Mouse (Mus musculus) liver, adult 2 months (tissue): ENCODE data around the gene Naaladl2. TPM values are rescaled to one million over a fixed set of nuclear protein-coding genes. Genes with fewer than 3 reads are reported as not detected.

Experiments used
- DNase-seq: peaks from one replicate; pipeline ENCODE4 v3.0.0-alpha.2; 2011; ENCODE audit warnings: low read depth, low spot score; ENCODE audit errors: extremely low read depth
- H3K27ac ChIP-seq: fragments of 200-500 bp; replicated peaks from 2 replicates; pipeline ENCODE4 v1.5.1; 2012; ENCODE audit warnings: low read depth, mild to moderate bottlenecking, control low read depth, inconsistent platforms, low read length; ENCODE audit not compliant: insufficient read depth
- H3K27me3 ChIP-seq: fragments of 200-500 bp; 2 replicates; pipeline ENCODE4 v1.6.1; 2012; ENCODE audit warnings: mild to moderate bottlenecking, moderate library complexity, low read length, inconsistent platforms; ENCODE audit not compliant: control insufficient read depth, insufficient read depth
- H3K36me3 ChIP-seq: fragments of 200-500 bp; 2 replicates; pipeline ENCODE4 v1.6.1; 2012; ENCODE audit warnings: low read length, inconsistent platforms; ENCODE audit not compliant: control insufficient read depth, insufficient read depth
- H3K4me1 ChIP-seq: fragments of 200-500 bp; 2 replicates; pipeline ENCODE4 v1.6.1; 2011; ENCODE audit warnings: low read length; ENCODE audit not compliant: control insufficient read depth, insufficient read depth
- H3K4me3 ChIP-seq: fragments of 200-500 bp; 2 replicates; pipeline ENCODE4 v1.5.1; 2011; ENCODE audit warnings: low read depth, mild to moderate bottlenecking, control low read depth, low read length, moderate library complexity; ENCODE audit not compliant: insufficient read depth
- H3K79me2 ChIP-seq: fragments of 200-500 bp; 2 replicates; pipeline ENCODE4 v1.6.1; 2012; ENCODE audit warnings: inconsistent platforms, mild to moderate bottlenecking, low read length, moderate library complexity; ENCODE audit not compliant: control insufficient read depth, insufficient read depth
- H3K9ac ChIP-seq: fragments of 200-500 bp; 2 replicates; pipeline ENCODE4 v1.6.1; 2012; ENCODE audit warnings: low read depth, mild to moderate bottlenecking, control low read depth, inconsistent platforms, low read length
- CTCF ChIP-seq: fragments of 200-500 bp; IDR thresholded peaks from 2 replicates; pipeline ENCODE4 v1.5.1; 2011; ENCODE audit warnings: low read depth, low read length, control low read depth
- POLR2A ChIP-seq: fragments of 200-500 bp; IDR thresholded peaks from 2 replicates; pipeline ENCODE4 v1.6.1; 2011; ENCODE audit warnings: low read length, control low read depth; ENCODE audit not compliant: insufficient read depth; ENCODE audit errors: extremely low read depth
- WGBS: fragments of 180-500 bp; shearing (Covaris S2); methylation state at CpG from one replicate; pipeline ENCODE4 v1.1.7; 2018; 5-methylcytosine and 5-hydroxymethylcytosine counted together
- polyA plus RNA-seq: library from polyadenylated mRNA; depleted of rRNA; stranded (reverse); fragments of >200 nt; gene quantifications from 2 replicates; pipeline ENCODE4 v1.2.3, GENCODE M21; 2012
- total RNA-seq: library from RNA; depleted of rRNA; stranded (reverse); fragments of >200 nt; gene quantifications from 2 replicates; pipeline ENCODE4 v1.2.3, GENCODE M21; 2014

Gene Naaladl2
- total and polyA plus RNA-seq, 2 experiments = 0.31 to 6.9 TPM

GRCm38 (mm10) chr3:25075785-25076184 is 68.3 kb downstream of the Naaladl2 start:
- Histone ChIP-seq H3K79me2 (no peaks in the 10 kb centered on the region), H3K9ac (no peak overlapping the region), H3K4me3 (no peak overlapping the region), H3K27ac (no peak overlapping the region), H3K36me3 (no peaks in the 10 kb centered on the region), H3K4me1 (no peaks in the 10 kb centered on the region), H3K27me3 (no peaks in the 10 kb centered on the region)
- WGBS = 79% methylated on average over 1 of the region's 1 CpGs
- no peak for DNase-seq
- TF ChIP-seq CTCF (no peak), POLR2A (no peak)

GRCm38 (mm10) chr3:25074266-25074665 is 69.8 kb downstream of the Naaladl2 start:
- TF ChIP-seq POLR2A (no peak), CTCF (no peak)
- Histone ChIP-seq H3K27ac (no peak overlapping the region), H3K79me2 (no peaks in the 10 kb centered on the region), H3K36me3 (no peaks in the 10 kb centered on the region), H3K9ac (no peak overlapping the region), H3K4me1 (no peaks in the 10 kb centered on the region), H3K4me3 (no peak overlapping the region), H3K27me3 (no peaks in the 10 kb centered on the region)
- DNase-seq = no peak
- WGBS = 77% methylated on average over 4 of the region's 4 CpGs

GRCm38 (mm10) chr3:25073821-25074220 is 70.2 kb downstream of the Naaladl2 start:
- Histone ChIP-seq H3K36me3 (no peaks in the 10 kb centered on the region), H3K4me1 (no peaks in the 10 kb centered on the region), H3K27me3 (no peaks in the 10 kb centered on the region), H3K4me3 (no peak overlapping the region), H3K9ac (no peak overlapping the region), H3K27ac (no peak overlapping the region), H3K79me2 (no peaks in the 10 kb centered on the region)
- WGBS = 87% methylated on average over 6 of the region's 6 CpGs
- TF ChIP-seq CTCF = no peak
- TF ChIP-seq POLR2A = no peak
- no peak for DNase-seq

- TF ChIP-seq CTCF = no peak
- no peak overlapping the region for H3K27ac ChIP-seq
- H3K4me1 ChIP-seq = no peaks in the 10 kb centered on the region
- no peaks in the 10 kb centered on the region for H3K27me3 ChIP-seq
- no peaks in the 10 kb centered on the region for H3K79me2 ChIP-seq
- no peak overlapping the region for H3K4me3 ChIP-seq
- no peaks in the 10 kb centered on the region for H3K36me3 ChIP-seq
- WGBS = 40% methylated on average over 4 of the region's 4 CpGs
- H3K9ac ChIP-seq = no peak overlapping the region
- DNase-seq = peak; percentile 71
Observed at GRCm38 (mm10) chr3:25063217-25063616, 80.8 kb downstream of the Naaladl2 start.

- DNase-seq = no peak
- no peak for TF ChIP-seq POLR2A
- TF ChIP-seq CTCF = no peak
- no peaks in the 10 kb centered on the region for H3K79me2 ChIP-seq
- H3K36me3 ChIP-seq = no peaks in the 10 kb centered on the region
- H3K27ac ChIP-seq = no peak overlapping the region
- H3K9ac ChIP-seq = no peak overlapping the region
- WGBS = 23% methylated on average over 2 of the region's 2 CpGs
- H3K4me1 ChIP-seq = no peaks in the 10 kb centered on the region
- H3K27me3 ChIP-seq = no peaks in the 10 kb centered on the region
- no peak overlapping the region for H3K4me3 ChIP-seq
Observed at GRCm38 (mm10) chr3:25052975-25053374, 91.1 kb downstream of the Naaladl2 start.

GRCm38 (mm10) chr3:25019972-25020371 is 124.1 kb downstream of the Naaladl2 start:
- Histone ChIP-seq H3K27ac (no peak overlapping the region), H3K4me1 (no peaks in the 10 kb centered on the region; the same call in 1 of the 2 replicates), H3K4me3 (no peak overlapping the region), H3K36me3 (no peaks in the 10 kb centered on the region), H3K27me3 (no peaks in the 10 kb centered on the region), H3K79me2 (no peaks in the 10 kb centered on the region), H3K9ac (no peak overlapping the region)
- TF ChIP-seq POLR2A (no peak), CTCF (no peak)
- no peak for DNase-seq
- WGBS = 78% methylated on average over 5 of the region's 5 CpGs
